Mouse (Mus musculus) olfactory bulb, adult 2 months (tissue): ENCODE measurements at regions not wholly inside any gene's neighbourhood (a gene's known extent, or its start where the extent isn't known, plus 50 kb on each side); places are given as distances from the start of the nearest gene placed in this dataset.

Source experiments
- CTCF ChIP-seq: fragments of 200-500 bp; IDR thresholded peaks from 2 replicates; pipeline ENCODE4 v1.5.1; 2012; ENCODE audit warnings: low read depth, mild to moderate bottlenecking, low read length, moderate library complexity; ENCODE audit not compliant: insufficient read depth
- POLR2A ChIP-seq: fragments of 200-500 bp; IDR thresholded peaks from 2 replicates; pipeline ENCODE4 v1.6.1; 2012; ENCODE audit warnings: mild to moderate bottlenecking, low read depth, low read length, moderate library complexity; ENCODE audit not compliant: insufficient read depth

- no peak for TF ChIP-seq CTCF
- TF ChIP-seq POLR2A, result no peak
These were observed 78.9 kb upstream of the Foxn3 start for GRCm38 (mm10) chr12:99642131-99642895.
